Mouse (Mus musculus): ENCODE measurements at regions not wholly inside any gene's neighbourhood (a gene's known extent, or its start where the extent isn't known, plus 50 kb on each side); places are given as distances from the start of the nearest gene placed in this dataset.

DNA sequence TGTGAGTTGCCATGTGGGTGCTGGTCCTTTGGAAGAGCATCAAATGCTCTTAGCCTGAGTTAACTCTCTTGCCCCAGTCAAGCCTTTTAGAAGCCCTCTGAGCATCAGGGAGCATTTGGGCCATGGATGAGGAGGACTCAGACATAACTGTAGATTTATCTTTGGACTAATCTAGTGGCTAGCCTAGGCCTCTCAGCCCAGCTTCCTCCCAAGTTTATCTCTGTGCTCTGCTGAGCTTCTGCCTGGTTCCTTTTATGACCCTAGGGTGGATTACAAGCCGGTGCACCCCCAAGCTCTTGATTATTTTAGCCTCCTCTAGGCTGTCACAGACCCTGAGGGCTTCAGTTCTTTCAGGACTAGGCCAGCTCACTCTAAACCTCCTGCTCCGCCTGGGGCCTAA lies 102.6 kb upstream of the Vps8 start:
- Histone ChIP-seq H3K4me1 (ENCODE audit: control insufficient read depth, insufficient read depth, low read length) (no peaks in the 10 kb centered on the region), H3K27me3 (ENCODE audit: control insufficient read depth, insufficient read depth, low read length) (no peaks in the 10 kb centered on the region), H3K36me3 (ENCODE audit: control insufficient read depth, insufficient read depth, low read length) (no peaks in the 10 kb centered on the region), H3K4me3 (ENCODE audit: control insufficient read depth, low read depth, low read length) (no peak overlapping the region), H3K27ac (ENCODE audit: control insufficient read depth, insufficient read depth, low read depth, low read length) (no peak overlapping the region)
- no peak for TF ChIP-seq CTCF (IDR thresholded peaks at IDR 0.05; ENCODE audit: control insufficient read depth, insufficient read depth, insufficient replicate concordance, low read depth, low read length)
- TF ChIP-seq POLR2A (IDR thresholded peaks at IDR 0.05; ENCODE audit: control insufficient read depth, low read depth, low read length) = no peak

DNA sequence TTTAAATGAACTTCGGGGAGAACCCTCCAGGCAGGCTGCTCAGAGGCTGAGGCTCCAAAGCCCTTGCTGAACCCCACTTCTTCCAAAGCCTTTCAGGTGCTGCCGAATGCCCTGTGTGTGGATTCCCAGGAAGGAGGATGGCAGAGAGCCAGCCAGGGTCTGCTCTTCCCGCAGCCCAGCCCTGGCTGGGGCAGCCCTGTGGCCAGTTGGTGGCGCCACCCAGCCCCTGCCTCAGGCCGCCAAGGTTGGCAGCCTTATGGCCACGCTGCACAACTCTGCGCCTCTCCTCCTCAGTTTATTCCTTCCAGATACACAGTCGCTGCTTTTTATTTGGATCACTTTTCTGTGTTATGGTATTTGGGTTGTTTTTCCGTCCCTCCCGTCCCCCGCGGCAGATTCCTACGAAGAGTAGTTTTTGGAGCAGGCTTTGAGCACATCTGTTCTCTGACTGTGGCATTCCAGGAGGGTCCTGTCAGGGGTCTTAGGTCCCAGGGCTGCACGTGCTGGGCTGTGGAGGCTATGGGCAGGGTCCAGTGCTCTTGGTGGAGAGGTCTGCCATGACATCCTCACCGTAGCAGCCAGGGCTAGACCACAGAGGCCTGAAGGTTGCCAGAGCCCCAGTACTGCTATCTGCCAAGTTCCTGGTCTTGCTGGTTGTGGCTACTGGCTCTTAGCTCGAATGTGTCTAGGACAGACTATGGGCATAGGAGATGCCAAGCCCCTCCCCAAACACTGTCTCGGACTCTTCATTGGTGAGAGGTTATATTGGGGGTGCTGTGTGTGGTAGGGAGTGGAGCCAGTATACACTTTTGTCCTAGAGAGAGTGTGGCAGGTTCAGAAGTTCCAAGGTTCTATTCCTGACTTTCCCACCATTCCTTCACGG lies 101.5 kb upstream of the Vps8 start:
- no peak overlapping the region for H3K27ac ChIP-seq (ENCODE audit: control insufficient read depth, insufficient read depth, low read depth, low read length)
- TF ChIP-seq CTCF (IDR thresholded peaks at IDR 0.05; ENCODE audit: control insufficient read depth, insufficient read depth, insufficient replicate concordance, low read depth, low read length) (no peak), POLR2A (IDR thresholded peaks at IDR 0.05; ENCODE audit: control insufficient read depth, low read depth, low read length) (no peak)
- no peak overlapping the region for H3K4me3 ChIP-seq (ENCODE audit: control insufficient read depth, low read depth, low read length)
- H3K36me3 ChIP-seq (ENCODE audit: control insufficient read depth, insufficient read depth, low read length) = no peaks in the 10 kb centered on the region
- no peaks in the 10 kb centered on the region for H3K27me3 ChIP-seq (ENCODE audit: control insufficient read depth, insufficient read depth, low read length)
- no peaks in the 10 kb centered on the region for H3K4me1 ChIP-seq (ENCODE audit: control insufficient read depth, insufficient read depth, low read length)

DNA sequence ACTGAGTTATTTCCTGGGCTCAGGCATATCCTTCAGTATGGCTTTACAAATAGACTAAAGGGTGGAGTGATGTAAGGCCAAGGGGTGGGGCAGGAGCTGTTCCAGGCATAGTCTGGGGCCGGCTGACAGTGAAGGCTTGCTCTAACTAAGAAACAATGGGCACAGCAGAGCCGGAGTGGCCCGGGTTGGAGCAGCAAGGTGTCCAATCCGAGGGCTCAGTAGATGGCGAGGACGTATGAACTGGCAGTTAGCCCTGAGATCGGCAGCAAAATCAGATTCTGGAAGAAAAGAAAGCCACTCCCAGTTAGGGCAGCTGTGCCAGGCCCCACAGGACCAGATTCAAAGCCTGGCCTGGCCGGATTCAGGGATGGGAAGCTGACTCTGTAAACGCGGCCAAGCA lies 100.5 kb upstream of the Vps8 start:
- no peaks in the 10 kb centered on the region for H3K27me3 ChIP-seq (ENCODE audit: control insufficient read depth, insufficient read depth, low read length)
- TF ChIP-seq CTCF (IDR thresholded peaks at IDR 0.05; ENCODE audit: control insufficient read depth, insufficient read depth, insufficient replicate concordance, low read depth, low read length) (no peak), POLR2A (IDR thresholded peaks at IDR 0.05; ENCODE audit: control insufficient read depth, low read depth, low read length) (no peak)
- H3K4me1 ChIP-seq (ENCODE audit: control insufficient read depth, insufficient read depth, low read length) = no peaks in the 10 kb centered on the region
- no peaks in the 10 kb centered on the region for H3K36me3 ChIP-seq (ENCODE audit: control insufficient read depth, insufficient read depth, low read length)
- H3K27ac ChIP-seq (ENCODE audit: control insufficient read depth, insufficient read depth, low read depth, low read length) = no peak overlapping the region
- no peak overlapping the region for H3K4me3 ChIP-seq (ENCODE audit: control insufficient read depth, low read depth, low read length)

DNA sequence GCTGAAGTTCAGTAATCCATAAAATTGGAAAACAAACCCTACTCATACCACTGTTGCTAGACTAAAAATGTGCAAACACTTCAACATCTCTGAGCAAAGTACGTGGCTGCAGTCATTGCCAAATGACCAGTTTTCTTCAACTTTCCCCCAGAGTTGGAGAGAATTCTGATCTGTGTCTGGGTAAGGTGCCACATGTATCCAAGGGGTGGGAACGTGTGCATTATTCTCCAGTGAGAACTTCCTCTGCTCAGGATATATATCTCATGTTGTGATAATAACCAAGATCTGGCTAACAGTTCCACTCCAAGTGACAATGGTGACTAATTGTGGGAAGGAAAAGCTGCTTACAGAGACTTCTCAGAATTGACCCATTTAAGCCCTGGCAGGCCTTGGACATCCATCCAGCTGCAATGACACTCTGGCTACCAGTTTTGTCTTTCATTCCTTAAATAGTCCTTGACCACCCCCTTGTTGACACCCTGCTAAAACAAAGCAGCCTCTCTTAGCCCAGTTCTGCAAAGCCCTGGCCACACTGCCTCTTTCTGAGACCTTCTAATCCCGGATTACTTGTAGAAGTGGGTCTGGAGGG lies 99.4 kb upstream of the Vps8 start:
- H3K4me1 ChIP-seq (ENCODE audit: control insufficient read depth, insufficient read depth, low read length) = no peaks in the 10 kb centered on the region
- H3K4me3 ChIP-seq (ENCODE audit: control insufficient read depth, low read depth, low read length) = no peak overlapping the region
- H3K27me3 ChIP-seq (ENCODE audit: control insufficient read depth, insufficient read depth, low read length) = no peaks in the 10 kb centered on the region
- no peak overlapping the region for H3K27ac ChIP-seq (ENCODE audit: control insufficient read depth, insufficient read depth, low read depth, low read length)
- H3K36me3 ChIP-seq (ENCODE audit: control insufficient read depth, insufficient read depth, low read length) = no peaks in the 10 kb centered on the region
- no peak for TF ChIP-seq CTCF (IDR thresholded peaks at IDR 0.05; ENCODE audit: control insufficient read depth, insufficient read depth, insufficient replicate concordance, low read depth, low read length)
- no peak for TF ChIP-seq POLR2A (IDR thresholded peaks at IDR 0.05; ENCODE audit: control insufficient read depth, low read depth, low read length)

DNA sequence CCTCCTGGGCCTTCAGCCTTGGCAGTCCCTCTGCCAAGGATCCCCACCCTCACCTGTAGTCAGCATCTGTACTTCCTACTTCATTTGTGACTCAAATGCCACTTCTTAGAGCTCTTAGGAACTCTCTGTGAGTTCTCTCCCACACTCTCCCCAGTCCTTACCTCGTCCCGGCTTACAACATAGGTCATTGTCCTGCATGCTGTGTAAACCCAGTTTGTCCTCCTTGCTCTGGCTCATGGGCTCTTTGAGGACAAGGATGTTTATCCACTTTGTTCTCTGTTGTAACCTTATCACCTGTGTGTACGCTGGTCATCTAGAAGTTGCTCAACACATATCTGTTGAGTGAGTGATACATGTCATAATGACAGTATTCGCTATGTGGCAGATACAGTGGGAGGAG lies 94.9 kb upstream of the Vps8 start:
- no peak for TF ChIP-seq CTCF (IDR thresholded peaks at IDR 0.05; ENCODE audit: control insufficient read depth, insufficient read depth, insufficient replicate concordance, low read depth, low read length)
- TF ChIP-seq POLR2A (IDR thresholded peaks at IDR 0.05; ENCODE audit: control insufficient read depth, low read depth, low read length) = no peak
- Histone ChIP-seq H3K27me3 (ENCODE audit: control insufficient read depth, insufficient read depth, low read length) (no peaks in the 10 kb centered on the region), H3K4me3 (ENCODE audit: control insufficient read depth, low read depth, low read length) (no peak overlapping the region), H3K27ac (ENCODE audit: control insufficient read depth, insufficient read depth, low read depth, low read length) (no peak overlapping the region), H3K36me3 (ENCODE audit: control insufficient read depth, insufficient read depth, low read length) (no peaks in the 10 kb centered on the region), H3K4me1 (ENCODE audit: control insufficient read depth, insufficient read depth, low read length) (peaks cover 3% of the 10 kb centered on the region)

DNA sequence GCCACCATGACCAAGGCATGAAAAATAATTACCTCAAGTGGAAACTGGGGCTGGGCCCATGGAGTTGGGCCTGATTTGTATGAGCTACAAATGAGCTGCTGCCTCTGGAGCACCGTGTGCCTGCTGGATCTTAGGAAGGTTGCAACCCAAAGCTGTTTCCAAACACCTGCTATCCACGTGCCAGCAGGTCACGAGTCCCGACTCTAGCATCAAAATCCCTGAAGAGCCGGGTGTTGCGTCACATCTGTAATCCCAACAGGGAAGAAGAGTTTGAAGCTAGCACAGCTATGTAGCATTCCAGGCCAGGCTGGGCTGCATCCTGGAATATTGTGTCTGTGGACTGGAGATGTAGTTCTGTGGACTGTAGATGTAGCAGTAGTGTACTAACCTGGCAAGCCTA lies 93.7 kb upstream of the Vps8 start:
- Histone ChIP-seq H3K27ac (ENCODE audit: control insufficient read depth, insufficient read depth, low read depth, low read length) (no peak overlapping the region), H3K4me3 (ENCODE audit: control insufficient read depth, low read depth, low read length) (no peak overlapping the region), H3K27me3 (ENCODE audit: control insufficient read depth, insufficient read depth, low read length) (no peaks in the 10 kb centered on the region), H3K4me1 (ENCODE audit: control insufficient read depth, insufficient read depth, low read length) (peaks cover 3% of the 10 kb centered on the region), H3K36me3 (ENCODE audit: control insufficient read depth, insufficient read depth, low read length) (no peaks in the 10 kb centered on the region)
- TF ChIP-seq POLR2A (IDR thresholded peaks at IDR 0.05; ENCODE audit: control insufficient read depth, low read depth, low read length) (no peak), CTCF (IDR thresholded peaks at IDR 0.05; ENCODE audit: control insufficient read depth, insufficient read depth, insufficient replicate concordance, low read depth, low read length) (no peak)

DNA sequence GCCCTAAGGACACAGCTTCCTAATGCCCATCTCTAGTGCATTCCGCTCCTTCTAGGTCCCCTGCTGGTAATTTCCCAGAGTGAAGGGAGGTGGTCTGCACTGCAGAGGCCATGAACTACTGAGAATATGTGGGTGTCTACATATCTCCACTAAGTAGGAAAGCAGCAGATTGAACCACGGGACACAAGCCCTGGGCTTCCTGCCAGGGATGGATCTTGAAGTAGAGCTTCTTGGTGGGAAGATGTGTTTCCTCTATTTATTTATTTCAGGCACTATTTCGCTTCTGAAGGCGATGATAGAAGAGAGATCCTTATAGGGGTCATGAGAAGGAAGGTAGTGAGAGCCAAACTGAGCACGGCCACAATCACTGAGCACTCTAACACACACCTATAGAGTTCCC lies 91.7 kb upstream of the Vps8 start:
- TF ChIP-seq CTCF (IDR thresholded peaks at IDR 0.05; ENCODE audit: control insufficient read depth, insufficient read depth, insufficient replicate concordance, low read depth, low read length) (no peak), POLR2A (IDR thresholded peaks at IDR 0.05; ENCODE audit: control insufficient read depth, low read depth, low read length) (no peak)
- Histone ChIP-seq H3K27ac (ENCODE audit: control insufficient read depth, insufficient read depth, low read depth, low read length) (no peak overlapping the region), H3K4me1 (ENCODE audit: control insufficient read depth, insufficient read depth, low read length) (peaks cover 3% of the 10 kb centered on the region), H3K36me3 (ENCODE audit: control insufficient read depth, insufficient read depth, low read length) (no peaks in the 10 kb centered on the region), H3K4me3 (ENCODE audit: control insufficient read depth, low read depth, low read length) (no peak overlapping the region), H3K27me3 (ENCODE audit: control insufficient read depth, insufficient read depth, low read length) (no peaks in the 10 kb centered on the region)
